28 mouse cellular contexts compared by ENCODE assay signal in the genomic region with DNA sequence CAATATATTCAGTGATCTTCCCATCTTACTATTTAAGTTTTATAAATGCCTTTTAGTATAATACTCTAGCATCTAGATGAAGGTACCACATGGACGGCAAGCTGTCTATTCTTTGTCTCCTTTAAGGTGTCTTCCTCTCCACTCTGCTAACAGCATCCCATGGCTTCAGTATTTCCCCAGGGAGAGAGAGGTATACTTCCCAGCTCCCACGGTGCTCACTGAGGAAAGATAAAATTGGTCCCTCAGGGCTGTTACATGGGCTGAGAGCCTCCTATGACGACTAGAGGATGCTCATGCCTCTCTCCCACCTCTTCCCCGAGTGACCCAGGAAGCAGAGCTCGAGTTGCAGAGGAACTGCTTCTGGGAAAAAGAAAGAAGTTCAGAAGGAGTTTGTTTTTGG.
"Had no signal": no experiment of that assay in that cellular context is flagged by ENCODE, and none has a peak within 500 bp of the region (broad histone marks: within the 10 kb centered on the region; RNA-seq: fewer than 3 reads in every experiment).

No protein-coding gene starts in this region.

- ATAC-seq: forebrain, embryonic 13.5 days; forebrain, embryonic 14.5 days; forebrain, embryonic 15.5 days; forebrain, embryonic 16.5 days; forebrain, postnatal 0 days had no signal

- H3K9ac ChIP-seq: embryonic facial prominence, embryonic 12.5 days; embryonic facial prominence, embryonic 13.5 days; embryonic facial prominence, embryonic 15.5 days; forebrain, embryonic 12.5 days; forebrain, embryonic 13.5 days; forebrain, embryonic 15.5 days; forebrain, postnatal 0 days had no signal

- DNase-seq: cerebellum, adult 2 months; cerebellum, adult 8-10 months; cerebellum, adult 9-10 months; cerebellum, adult 9-11 months; cerebellum, postnatal 10 days; cerebellum, postnatal 14 days; cerebellum, postnatal 25 days; cerebellum, postnatal 36 days; embryo, embryonic 11 days; forebrain, postnatal 0 days; gastrocnemius, adult 2 months; gastrocnemius, postnatal 10 days; gastrocnemius, postnatal 14 days; gastrocnemius, postnatal 25 days; gastrocnemius, postnatal 36 days; heart, adult 18-20 months; heart, adult 2 months had no signal

- H3K4me3 ChIP-seq: embryonic facial prominence, embryonic 12.5 days; embryonic facial prominence, embryonic 13.5 days; embryonic facial prominence, embryonic 15.5 days; erythroblast, embryonic 14.5 days; forebrain, embryonic 10.5 days; forebrain, embryonic 12.5 days; forebrain, embryonic 13.5 days; forebrain, embryonic 15.5 days; gastrocnemius, adult 2 months; heart, adult 2 months; heart, embryonic 10.5 days had no signal

- H3K27ac ChIP-seq: embryonic facial prominence, embryonic 12.5 days; embryonic facial prominence, embryonic 13.5 days; embryonic facial prominence, embryonic 15.5 days; forebrain, embryonic 10.5 days; forebrain, embryonic 12.5 days; forebrain, embryonic 13.5 days; forebrain, embryonic 15.5 days; gastrocnemius, adult 2 months; heart, adult 2 months; heart, embryonic 10.5 days had no signal

- H3K4me2 ChIP-seq: embryonic facial prominence, embryonic 12.5 days; embryonic facial prominence, embryonic 13.5 days; embryonic facial prominence, embryonic 15.5 days; forebrain, embryonic 12.5 days; forebrain, embryonic 13.5 days; forebrain, embryonic 15.5 days had no signal

- H3K9me3 ChIP-seq: embryonic facial prominence, embryonic 12.5 days; embryonic facial prominence, embryonic 13.5 days; embryonic facial prominence, embryonic 15.5 days; forebrain, embryonic 10.5 days; forebrain, embryonic 12.5 days; forebrain, embryonic 13.5 days; forebrain, embryonic 15.5 days; heart, embryonic 10.5 days had no signal

- H3K4me1 ChIP-seq: embryonic facial prominence, embryonic 12.5 days; embryonic facial prominence, embryonic 15.5 days; forebrain, embryonic 10.5 days; forebrain, embryonic 12.5 days; forebrain, embryonic 13.5 days had no signal

- H3K36me3 ChIP-seq: embryonic facial prominence, embryonic 12.5 days; embryonic facial prominence, embryonic 13.5 days; embryonic facial prominence, embryonic 15.5 days; forebrain, embryonic 10.5 days; forebrain, embryonic 12.5 days; forebrain, embryonic 15.5 days; heart, embryonic 10.5 days had no signal

- H3K27me3 ChIP-seq: embryonic facial prominence, embryonic 12.5 days; embryonic facial prominence, embryonic 13.5 days; embryonic facial prominence, embryonic 15.5 days; forebrain, embryonic 12.5 days; forebrain, embryonic 13.5 days; forebrain, embryonic 15.5 days had no signal
